Mouse (Mus musculus) brain, embryonic 14.5 days (tissue): ENCODE measurements around the gene Ebpl.

ENCODE experiments used
- CTCF ChIP-seq: fragments of 200-500 bp; IDR thresholded peaks from 2 replicates; pipeline ENCODE4 v1.5.1; 2012; ENCODE audit warnings: inconsistent platforms, mild to moderate bottlenecking, moderate library complexity, borderline replicate concordance; ENCODE audit not compliant: insufficient read depth, insufficient read length; ENCODE audit errors: extremely low read depth
- POLR2A ChIP-seq: fragments of 200-500 bp; IDR thresholded peaks from 2 replicates; pipeline ENCODE4 v1.6.1; 2012; ENCODE audit warnings: mild to moderate bottlenecking, inconsistent platforms, borderline replicate concordance; ENCODE audit not compliant: poor library complexity, insufficient read depth, insufficient read length, severe bottlenecking; ENCODE audit errors: extremely low read depth

GRCm38 (mm10) chr14:61327618-61328450, 32.4 kb downstream of the Ebpl start:
- no peak; the same call in 1 of the 2 replicates for TF ChIP-seq POLR2A
- no peak; the same call in 1 of the 2 replicates for TF ChIP-seq CTCF
